Mouse (Mus musculus): ENCODE measurements around the gene Ksr2. TPM values are rescaled to one million over a fixed set of nuclear protein-coding genes. Genes with fewer than 3 reads are reported as not detected.

The Ksr2 gene
- polyA plus RNA-seq, 1 experiment: 9.1 TPM

GRCm38 (mm10) chr5:117641585-117641984, 227.8 kb downstream of the Ksr2 start:
- TF ChIP-seq CTCF (IDR thresholded peaks at IDR 0.05; ENCODE audit: extremely low read depth, insufficient read depth, low read length) (no peak), POLR2A (IDR thresholded peaks at IDR 0.05; ENCODE audit: extremely low read depth, insufficient read depth, low read length) (no peak)
- Histone ChIP-seq H3K4me3 (ENCODE audit: insufficient read depth, low read length) (no peak overlapping the region), H3K4me1 (ENCODE audit: control insufficient read depth, insufficient read depth, low read length) (no peaks in the 10 kb centered on the region), H3K27ac (ENCODE audit: insufficient read depth, low read length) (no peak overlapping the region)

GRCm38 (mm10) chr5:117651238-117651886, 237.6 kb downstream of the Ksr2 start:
- no peak for TF ChIP-seq POLR2A (IDR thresholded peaks at IDR 0.05; ENCODE audit: extremely low read depth, insufficient read depth, low read length)
- TF ChIP-seq CTCF (IDR thresholded peaks at IDR 0.05; ENCODE audit: extremely low read depth, insufficient read depth, low read length): no peak
- no peaks in the 10 kb centered on the region for H3K4me1 ChIP-seq (ENCODE audit: control insufficient read depth, insufficient read depth, low read length)
- H3K27ac ChIP-seq (ENCODE audit: insufficient read depth, low read length): no peak overlapping the region
- no peak overlapping the region for H3K4me3 ChIP-seq (ENCODE audit: insufficient read depth, low read length)

GRCm38 (mm10) chr5:117658641-117659040, 244.8 kb downstream of the Ksr2 start:
- H3K4me1 ChIP-seq (ENCODE audit: control insufficient read depth, insufficient read depth, low read length): peaks cover 2% of the 10 kb centered on the region; the same call in 1 of the 2 replicates
- 0 out of 2 replicates have a peak, but pooled peaks have one; percentile 11 for TF ChIP-seq CTCF (IDR thresholded peaks at IDR 0.05; ENCODE audit: extremely low read depth, insufficient read depth, low read length)
- TF ChIP-seq POLR2A (IDR thresholded peaks at IDR 0.05; ENCODE audit: extremely low read depth, insufficient read depth, low read length): no peak
- H3K4me3 ChIP-seq (ENCODE audit: insufficient read depth, low read length): no peak overlapping the region
- no peak overlapping the region for H3K27ac ChIP-seq (ENCODE audit: insufficient read depth, low read length)

GRCm38 (mm10) chr5:117659596-117659995, 245.8 kb downstream of the Ksr2 start:
- TF ChIP-seq CTCF (IDR thresholded peaks at IDR 0.05; ENCODE audit: extremely low read depth, insufficient read depth, low read length) (no peak), POLR2A (IDR thresholded peaks at IDR 0.05; ENCODE audit: extremely low read depth, insufficient read depth, low read length) (no peak)
- Histone ChIP-seq H3K27ac (ENCODE audit: insufficient read depth, low read length) (no peak overlapping the region), H3K4me1 (ENCODE audit: control insufficient read depth, insufficient read depth, low read length) (peaks cover 2% of the 10 kb centered on the region; the same call in 1 of the 2 replicates), H3K4me3 (ENCODE audit: insufficient read depth, low read length) (no peak overlapping the region)

- no peak overlapping the region for H3K4me3 ChIP-seq (ENCODE audit: insufficient read depth, low read length)
- TF ChIP-seq POLR2A (IDR thresholded peaks at IDR 0.05; ENCODE audit: extremely low read depth, insufficient read depth, low read length): no peak
- no peak for TF ChIP-seq CTCF (IDR thresholded peaks at IDR 0.05; ENCODE audit: extremely low read depth, insufficient read depth, low read length)
- H3K4me1 ChIP-seq (ENCODE audit: control insufficient read depth, insufficient read depth, low read length): no peaks in the 10 kb centered on the region
- H3K27ac ChIP-seq (ENCODE audit: insufficient read depth, low read length): no peak overlapping the region
Measured at GRCm38 (mm10) chr5:117665181-117665580, 251.4 kb downstream of the Ksr2 start.

- no peak for TF ChIP-seq POLR2A (IDR thresholded peaks at IDR 0.05; ENCODE audit: extremely low read depth, insufficient read depth, low read length)
- no peak for TF ChIP-seq CTCF (IDR thresholded peaks at IDR 0.05; ENCODE audit: extremely low read depth, insufficient read depth, low read length)
- H3K27ac ChIP-seq (ENCODE audit: insufficient read depth, low read length): no peak overlapping the region
- H3K4me3 ChIP-seq (ENCODE audit: insufficient read depth, low read length): no peak overlapping the region
- H3K4me1 ChIP-seq (ENCODE audit: control insufficient read depth, insufficient read depth, low read length): no peaks in the 10 kb centered on the region
Measured at GRCm38 (mm10) chr5:117667314-117667713, 253.5 kb downstream of the Ksr2 start.

- H3K27ac ChIP-seq (ENCODE audit: insufficient read depth, low read length): no peak overlapping the region
- no peak overlapping the region for H3K4me3 ChIP-seq (ENCODE audit: insufficient read depth, low read length)
- no peaks in the 10 kb centered on the region for H3K4me1 ChIP-seq (ENCODE audit: control insufficient read depth, insufficient read depth, low read length)
- TF ChIP-seq CTCF (IDR thresholded peaks at IDR 0.05; ENCODE audit: extremely low read depth, insufficient read depth, low read length) (no peak), POLR2A (IDR thresholded peaks at IDR 0.05; ENCODE audit: extremely low read depth, insufficient read depth, low read length) (no peak)
Measured at GRCm38 (mm10) chr5:117669265-117669664, 255.5 kb downstream of the Ksr2 start.

- no peaks in the 10 kb centered on the region for H3K4me1 ChIP-seq (ENCODE audit: control insufficient read depth, insufficient read depth, low read length)
- TF ChIP-seq CTCF (IDR thresholded peaks at IDR 0.05; ENCODE audit: extremely low read depth, insufficient read depth, low read length): no peak
- no peak for TF ChIP-seq POLR2A (IDR thresholded peaks at IDR 0.05; ENCODE audit: extremely low read depth, insufficient read depth, low read length)
- H3K4me3 ChIP-seq (ENCODE audit: insufficient read depth, low read length): no peak overlapping the region
- no peak overlapping the region for H3K27ac ChIP-seq (ENCODE audit: insufficient read depth, low read length)
Measured at GRCm38 (mm10) chr5:117669843-117670242, 256.0 kb downstream of the Ksr2 start.

- no peak overlapping the region for H3K27ac ChIP-seq (ENCODE audit: insufficient read depth, low read length)
- TF ChIP-seq POLR2A (IDR thresholded peaks at IDR 0.05; ENCODE audit: extremely low read depth, insufficient read depth, low read length): no peak
- TF ChIP-seq CTCF (IDR thresholded peaks at IDR 0.05; ENCODE audit: extremely low read depth, insufficient read depth, low read length): no peak
- no peak overlapping the region for H3K4me3 ChIP-seq (ENCODE audit: insufficient read depth, low read length)
- H3K4me1 ChIP-seq (ENCODE audit: control insufficient read depth, insufficient read depth, low read length): no peaks in the 10 kb centered on the region
Measured at GRCm38 (mm10) chr5:117671362-117671761, 257.6 kb downstream of the Ksr2 start.

GRCm38 (mm10) chr5:117675840-117676239, 262.0 kb downstream of the Ksr2 start:
- TF ChIP-seq POLR2A (IDR thresholded peaks at IDR 0.05; ENCODE audit: extremely low read depth, insufficient read depth, low read length) (no peak), CTCF (IDR thresholded peaks at IDR 0.05; ENCODE audit: extremely low read depth, insufficient read depth, low read length) (no peak)
- no peaks in the 10 kb centered on the region for H3K4me1 ChIP-seq (ENCODE audit: control insufficient read depth, insufficient read depth, low read length)
- H3K27ac ChIP-seq (ENCODE audit: insufficient read depth, low read length): no peak overlapping the region
- no peak overlapping the region for H3K4me3 ChIP-seq (ENCODE audit: insufficient read depth, low read length)
